Mouse (Mus musculus): Measurements from ENCODE around the gene Got1.

- TF ChIP-seq POLR2A (IDR thresholded peaks at IDR 0.05; ENCODE audit: insufficient read length, low read depth) = no peak
- no peak for TF ChIP-seq CEBPB (IDR thresholded peaks at IDR 0.05; ENCODE audit: insufficient read depth, poor library complexity, severe bottlenecking)
- TF ChIP-seq MYOG (IDR thresholded peaks at IDR 0.05; ENCODE audit: control insufficient read depth in 1 of 3, insufficient read depth in 1 of 3, insufficient read length in 2 of 3, low read depth in 2 of 3) = no peak
Measured at GRCm38 (mm10) chr19:43527131-43527530, 2.7 kb upstream of the Got1 start.
